Mouse (Mus musculus) MEL (cell line): ENCODE data around the gene Zdhhc12. TPM values are rescaled to one million over a fixed set of nuclear protein-coding genes. Genes with fewer than 3 reads are reported as not detected.

Experiments
- DNase-seq: peaks from one replicate; pipeline ENCODE4 v3.0.0; 2011; ENCODE audit warnings: low read depth, low spot score
- H3K27ac ChIP-seq: 2 replicates; pipeline ENCODE4 v1.5.1; 2012; ENCODE audit warnings: low read depth, mild to moderate bottlenecking, control low read depth, low read length, moderate library complexity; ENCODE audit not compliant: control insufficient read depth
- H3K27me3 ChIP-seq, 2 experiments: fragments of 150-350 bp in 1 of 2; sonication (generic) in 1 of 2; 2 replicates each; pipeline ENCODE4 v1.6.1; 2012; ENCODE audit warnings: low read length in 2 of 2, mild to moderate bottlenecking in 2 of 2, improper control_type of control experiment in 1 of 2, moderate library complexity in 1 of 2; ENCODE audit not compliant: insufficient read depth in 2 of 2, control insufficient read depth in 1 of 2
- H3K36me3 ChIP-seq, 2 experiments: 2 replicates each; pipeline ENCODE4 v1.6.1; 2012 to 2014; ENCODE audit warnings: low read length in 2 of 2, improper control_type of control experiment in 1 of 2, inconsistent platforms in 1 of 2, mild to moderate bottlenecking in 1 of 2; ENCODE audit not compliant: insufficient read depth in 2 of 2, control insufficient read depth in 1 of 2
- H3K4me1 ChIP-seq, 2 experiments: fragments of 150-350 bp in 1 of 2; sonication (generic) in 1 of 2; 2 replicates each; pipeline ENCODE4 v1.6.1; 2012; ENCODE audit warnings: low read length in 2 of 2, improper control_type of control experiment in 1 of 2, mild to moderate bottlenecking in 1 of 2; ENCODE audit not compliant: insufficient read depth in 2 of 2, control insufficient read depth in 1 of 2
- H3K4me3 ChIP-seq, 2 experiments: fragments of 150-350 bp in 1 of 2; sonication (generic) in 1 of 2; 2 replicates each; pipeline ENCODE4 v1.5.1; 2012; ENCODE audit warnings: low read depth in 2 of 2, low read length in 2 of 2, mild to moderate bottlenecking in 2 of 2, moderate library complexity in 2 of 2, control low read depth in 1 of 2, improper control_type of control experiment in 1 of 2; ENCODE audit not compliant: control insufficient read depth in 1 of 2, insufficient read depth in 1 of 2
- H3K79me2 ChIP-seq: 2 replicates; pipeline ENCODE4 v1.6.1; 2012; ENCODE audit warnings: mild to moderate bottlenecking, low read length, moderate library complexity; ENCODE audit not compliant: control insufficient read depth, poor library complexity, insufficient read depth
- H3K9ac ChIP-seq: 2 replicates; pipeline ENCODE4 v1.6.1; 2012; ENCODE audit warnings: low read depth, mild to moderate bottlenecking, control low read depth, low read length, moderate library complexity; ENCODE audit not compliant: control insufficient read depth, poor library complexity, severe bottlenecking
- H3K9me3 ChIP-seq: fragments of 150-350 bp; sonication (generic); replicated peaks from 2 replicates; pipeline ENCODE4 v1.6.1; 2012; ENCODE audit warnings: mild to moderate bottlenecking, low read length, improper control_type of control experiment, moderate library complexity; ENCODE audit not compliant: insufficient read depth
- BHLHE40 ChIP-seq: IDR thresholded peaks from 2 replicates; pipeline ENCODE4 v1.6.1; 2012; ENCODE audit warnings: low read depth, mild to moderate bottlenecking, inconsistent platforms, low read length, improper control_type of control experiment, borderline replicate concordance
- CTCF ChIP-seq, 3 experiments: IDR thresholded peaks in 2 of 3; conservative IDR thresholded peaks in 1 of 3; 2 replicates each; pipeline ENCODE4 v1.5.1; 2011 to 2012; ENCODE audit warnings: low read length in 3 of 3, low read depth in 2 of 3, mild to moderate bottlenecking in 2 of 3, improper control_type of control experiment in 1 of 3, inconsistent platforms in 1 of 3, mixed read lengths in 1 of 3, moderate library complexity in 1 of 3; ENCODE audit not compliant: control insufficient read depth in 1 of 3, insufficient read depth in 1 of 3, poor library complexity in 1 of 3, severe bottlenecking in 1 of 3
- ETS1 ChIP-seq: IDR thresholded peaks from 2 replicates; pipeline ENCODE4 v1.6.1; 2012; ENCODE audit warnings: low read depth, mild to moderate bottlenecking, inconsistent platforms, low read length, improper control_type of control experiment, moderate library complexity
- GABPA ChIP-seq: IDR thresholded peaks from 2 replicates; pipeline ENCODE4 v1.6.1; 2012; ENCODE audit warnings: low read depth, mild to moderate bottlenecking, inconsistent platforms, low read length, improper control_type of control experiment, moderate library complexity
- JUND ChIP-seq: IDR thresholded peaks from 2 replicates; pipeline ENCODE4 v1.6.1; 2011; ENCODE audit warnings: low read depth, mild to moderate bottlenecking, improper control_type of control experiment, low read length
- KAT2A ChIP-seq: conservative IDR thresholded peaks from 2 replicates; pipeline ENCODE4 v1.6.1; 2012; ENCODE audit warnings: low read depth, low read length, improper control_type of control experiment, inconsistent platforms
- MAZ ChIP-seq: IDR thresholded peaks from 2 replicates; pipeline ENCODE4 v1.6.1; 2012; ENCODE audit warnings: low read depth, mild to moderate bottlenecking, inconsistent platforms, low read length, improper control_type of control experiment
- MXI1 ChIP-seq: IDR thresholded peaks from 2 replicates; pipeline ENCODE4 v1.6.1; 2011; ENCODE audit warnings: mild to moderate bottlenecking, low read depth, low read length, improper control_type of control experiment
- MYC ChIP-seq: IDR thresholded peaks from 2 replicates; pipeline ENCODE4 v1.6.1; 2011; ENCODE audit warnings: low read depth, mild to moderate bottlenecking, low read length, improper control_type of control experiment, moderate library complexity
- RCOR1 ChIP-seq: IDR thresholded peaks from 2 replicates; pipeline ENCODE4 v1.6.1; 2012; ENCODE audit warnings: low read depth, mild to moderate bottlenecking, inconsistent platforms, low read length, improper control_type of control experiment
- SMC3 ChIP-seq: IDR thresholded peaks from 2 replicates; pipeline ENCODE4 v1.6.1; 2011; ENCODE audit warnings: low read depth, low read length, improper control_type of control experiment
- TAL1 ChIP-seq: IDR thresholded peaks from 2 replicates; pipeline ENCODE4 v1.6.1; 2012; ENCODE audit warnings: mild to moderate bottlenecking, inconsistent platforms, low read length, moderate library complexity, mixed read lengths
- ZKSCAN1 ChIP-seq: IDR thresholded peaks from 2 replicates; pipeline ENCODE4 v1.6.1; 2012; ENCODE audit warnings: low read depth, mild to moderate bottlenecking, inconsistent platforms, low read length, improper control_type of control experiment, moderate library complexity
- ZMIZ1 ChIP-seq: IDR thresholded peaks from 2 replicates; pipeline ENCODE4 v1.6.1; 2012; ENCODE audit warnings: low read depth, mild to moderate bottlenecking, inconsistent platforms, low read length, improper control_type of control experiment, moderate library complexity
- polyA plus RNA-seq, 2 experiments: library from polyadenylated mRNA; stranded (reverse) in 1 of 2; unstranded in 1 of 2; fragments of >175 nt in 1 of 2; fragments of >200 nt in 1 of 2; gene quantifications; 2 replicates each; pipeline versions ENCODE4 v1.2.1 to v1.2.4; 2012; ENCODE audit warnings: low replicate concordance in 2 of 2, low read depth in 1 of 2; ENCODE audit not compliant: insufficient read length in 2 of 2, insufficient read depth in 1 of 2, missing spikeins in 1 of 2
- total RNA-seq: library from RNA; depleted of rRNA; stranded (reverse); fragments of 300-350 nt; gene quantifications from 2 replicates; pipeline ENCODE4 v1.2.3, GENCODE M21; 2012

The Zdhhc12 gene
- total and polyA plus RNA-seq, 3 experiments: 25.1 to 42.1 TPM; not detected in 1

- Histone ChIP-seq H3K27me3 (no peaks in the 10 kb centered on the region), H3K9me3 (no peaks in the 10 kb centered on the region), H3K9ac (peak overlapping the region; percentile 83), H3K79me2 (peaks cover 20% of the 10 kb centered on the region), H3K36me3 (peaks cover 0 to 6% of the 10 kb centered on the region in 2 experiments; a peak in 1 of 4 replicates), H3K27ac (no peak overlapping the region), H3K4me1 (peaks cover 0 to 16% of the 10 kb centered on the region in 2 experiments; a peak in 2 of 4 replicates), H3K4me3 (peak overlapping the region in 1 of 2 experiments; percentile 90; a peak in 3 of 4 replicates)
- no peak for TF ChIP-seq ETS1
- TF ChIP-seq RCOR1: no peak
- no peak for TF ChIP-seq MXI1
- TF ChIP-seq TAL1: no peak
- no peak for TF ChIP-seq BHLHE40
- TF ChIP-seq KAT2A: no peak
- no peak for TF ChIP-seq GABPA
- no peak for TF ChIP-seq JUND
- no peak for DNase-seq
These were observed 1.0 kb downstream of the Zdhhc12 start for GRCm38 (mm10) chr2:30092280-30092918.

GRCm38 (mm10) chr2:30091521-30091920 lies 1.9 kb downstream of the Zdhhc12 start:
- Histone ChIP-seq H3K36me3 (peaks cover 0 to 6% of the 10 kb centered on the region in 2 experiments; a peak in 1 of 4 replicates), H3K9ac (no peak overlapping the region), H3K4me1 (peaks cover 0 to 16% of the 10 kb centered on the region in 2 experiments; a peak in 2 of 4 replicates), H3K4me3 (no peak overlapping the region), H3K9me3 (no peaks in the 10 kb centered on the region), H3K79me2 (peaks cover 20% of the 10 kb centered on the region), H3K27me3 (no peaks in the 10 kb centered on the region), H3K27ac (no peak overlapping the region)
- TF ChIP-seq MYC: no peak
- no peak for TF ChIP-seq ZKSCAN1
- TF ChIP-seq MAZ: no peak
- DNase-seq: no peak

GRCm38 (mm10) chr2:30087310-30087709 lies 6.1 kb downstream of the Zdhhc12 start:
- H3K4me3 ChIP-seq: no peak overlapping the region
- TF ChIP-seq SMC3 (peak; percentile 22; the same call in 1 of the 2 replicates), CTCF (IDR thresholded peaks at IDR 0.05 in 2 of 3, conservative IDR thresholded peaks at IDR 0.05 in 1 of 3; ENCODE audit: control insufficient read depth in 1 of 3, insufficient read depth in 1 of 3, low read depth in 2 of 3, low read length in 3 of 3, poor library complexity in 1 of 3, severe bottlenecking in 1 of 3) (peak in 2 of 3 experiments; percentile 28 to 33; a peak in 4 of 6 replicates), ZMIZ1 (no peak)
- TF ChIP-seq, all 39 proteins: peak for 2
- no peaks in the 10 kb centered on the region for H3K36me3 ChIP-seq
- no peaks in the 10 kb centered on the region for H3K4me1 ChIP-seq
- H3K9ac ChIP-seq: no peak overlapping the region
- no peak for DNase-seq
- H3K9me3 ChIP-seq: no peaks in the 10 kb centered on the region
- no peaks in the 10 kb centered on the region for H3K79me2 ChIP-seq
- H3K27ac ChIP-seq: no peak overlapping the region
- no peaks in the 10 kb centered on the region for H3K27me3 ChIP-seq
